Mouse (Mus musculus): ENCODE results near the gene Hspb2. TPM values are rescaled to one million over a fixed set of nuclear protein-coding genes. Genes with fewer than 3 reads are reported as not detected.
A peak's percentile ranks its signal among the peaks of the same experiment; 100 is the strongest.

Hspb2 gene
- polyA plus RNA-seq, 1 experiment = 249 TPM

DNA sequence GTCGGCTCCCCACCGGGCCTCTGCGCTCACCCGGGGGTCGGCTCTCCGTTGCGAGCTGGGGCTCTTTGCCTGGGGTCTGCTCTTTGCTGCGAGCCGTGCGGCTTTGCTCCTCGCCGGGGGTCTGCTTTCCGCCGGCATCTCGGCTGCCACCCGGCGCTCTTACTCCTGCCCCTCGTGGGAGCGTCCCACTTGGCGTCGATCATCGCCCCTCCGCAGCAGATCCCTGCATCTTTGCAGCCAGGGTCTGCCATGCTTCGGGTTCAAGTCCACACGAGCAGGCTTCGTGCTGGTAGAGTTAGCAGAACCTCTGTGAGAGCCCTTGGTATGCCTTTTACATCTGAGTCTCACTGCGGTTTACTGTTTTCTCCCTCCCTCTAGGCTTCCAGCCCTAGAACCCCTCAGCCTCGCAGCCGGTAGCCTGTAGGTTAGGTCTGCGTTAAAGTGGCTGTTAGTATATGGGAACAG, 23.5 kb upstream of the Hspb2 start:
- no peaks in the 10 kb centered on the region for H3K27me3 ChIP-seq (ENCODE audit: control insufficient read depth, insufficient read depth, insufficient read length)
- TF ChIP-seq USF1 (IDR thresholded peaks at IDR 0.05; ENCODE audit: low read depth) (no peak), CEBPB (IDR thresholded peaks at IDR 0.05; ENCODE audit: insufficient read depth, poor library complexity, severe bottlenecking) (no peak), TCF3 (IDR thresholded peaks at IDR 0.05; ENCODE audit: insufficient read length, low read depth) (no peak), POLR2A (IDR thresholded peaks at IDR 0.05; ENCODE audit: insufficient read length, low read depth) (no peak)
- peak overlapping the region; percentile 71 for H3ac ChIP-seq (ENCODE audit: control insufficient read depth, insufficient read length)
- no peaks in the 10 kb centered on the region for H3K36me3 ChIP-seq (ENCODE audit: control insufficient read depth, insufficient read depth)
- peak overlapping the region; percentile 81 for H3K4me2 ChIP-seq (ENCODE audit: low read depth)
- peak overlapping the region; percentile 39 for H3K4me3 ChIP-seq
- H3K79me2 ChIP-seq (ENCODE audit: control insufficient read depth, insufficient read depth) = peaks cover 4% of the 10 kb centered on the region

DNA sequence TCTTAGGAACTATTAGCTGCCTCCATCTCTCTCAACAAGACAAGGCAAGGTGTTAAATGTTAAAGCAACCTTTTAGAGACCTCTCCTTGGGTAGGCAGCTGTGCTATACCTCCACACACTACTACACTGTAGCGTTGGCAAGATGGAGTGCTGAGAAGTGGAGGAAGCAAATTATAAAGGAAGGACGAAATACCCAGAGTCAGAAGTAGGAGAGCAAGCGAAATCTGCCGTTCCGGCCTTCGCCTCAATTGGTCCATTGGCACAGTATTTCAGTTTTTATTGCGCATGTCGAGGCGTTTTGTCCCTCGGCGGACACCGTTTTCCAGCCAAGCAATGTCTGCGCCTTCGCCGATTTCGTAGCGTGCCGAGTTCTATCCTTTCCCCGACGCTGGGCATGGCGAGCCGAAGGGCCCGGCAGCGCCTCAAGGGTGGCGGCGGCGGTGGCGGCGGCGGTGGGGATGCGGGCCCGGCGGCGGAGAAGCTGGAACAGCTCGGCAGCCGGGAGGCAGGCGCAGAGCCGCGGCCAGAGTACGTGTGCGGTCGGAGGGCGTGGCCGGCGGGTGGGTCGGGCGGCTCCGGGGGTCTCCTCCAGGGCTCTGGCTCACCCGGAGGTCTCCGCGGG, 22.9 kb upstream of the Hspb2 start, which contains the start of the genes Alg9 and 1110032A03Rik:
Alg9 (plus strand) TSS at position 29 of the 622 bp plus-strand sequence.
1110032A03Rik (minus strand) TSS at position 530 of the 622 bp plus-strand sequence.
- Histone ChIP-seq H3K79me2 (ENCODE audit: control insufficient read depth, insufficient read depth) (peaks cover 4% of the 10 kb centered on the region), H3K27me3 (ENCODE audit: control insufficient read depth, insufficient read depth, insufficient read length) (no peaks in the 10 kb centered on the region), H3K4me3 (peak within 1 kb of the TSS; percentile 39), H3K36me3 (ENCODE audit: control insufficient read depth, insufficient read depth) (no peaks in the 10 kb centered on the region), H3ac (ENCODE audit: control insufficient read depth, insufficient read length) (peak within 1 kb of the TSS; percentile 71), H3K4me2 (ENCODE audit: low read depth) (peak within 1 kb of the TSS; percentile 97)
- TF ChIP-seq TCF12 (IDR thresholded peaks at IDR 0.05; ENCODE audit: insufficient read depth, poor library complexity, severe bottlenecking) = no peak
- peak in 1 of 3 experiments; percentile 14 for TF ChIP-seq MYOG (IDR thresholded peaks at IDR 0.05; ENCODE audit: control insufficient read depth in 1 of 3, insufficient read depth in 1 of 3, insufficient read length in 2 of 3, low read depth in 2 of 3)
- TF ChIP-seq E2F4 (IDR thresholded peaks at IDR 0.05; ENCODE audit: insufficient read depth) = no peak
- no peak for TF ChIP-seq MAX (IDR thresholded peaks at IDR 0.05; ENCODE audit: low read depth)
- peak; percentile 55 for TF ChIP-seq POLR2A (IDR thresholded peaks at IDR 0.05; ENCODE audit: insufficient read length, low read depth)
- TF ChIP-seq REST (IDR thresholded peaks at IDR 0.05; ENCODE audit: insufficient read depth, insufficient read length) = no peak

DNA sequence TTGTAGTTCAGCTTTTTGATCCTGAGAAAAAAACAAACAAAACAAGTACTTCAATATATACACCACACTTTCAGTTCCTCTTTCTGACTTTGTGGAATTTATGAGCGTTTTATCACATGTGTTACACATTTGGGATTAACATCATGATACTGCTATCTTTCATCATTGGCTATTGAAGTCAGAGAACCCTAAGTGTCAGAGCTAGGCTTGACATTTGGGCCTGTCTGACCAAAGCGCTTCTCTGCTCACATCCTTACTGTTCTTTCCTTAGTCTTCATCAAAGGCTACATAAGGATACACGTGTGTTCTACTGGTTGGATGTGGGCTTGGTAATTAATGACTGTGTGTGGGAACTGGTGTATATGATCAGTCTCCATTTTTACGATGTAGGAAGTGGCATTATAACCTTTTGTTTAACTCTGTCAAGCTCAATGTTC, 21.9 kb upstream of the Hspb2 start:
- TF ChIP-seq CEBPB (IDR thresholded peaks at IDR 0.05; ENCODE audit: insufficient read depth, poor library complexity, severe bottlenecking) (no peak), REST (IDR thresholded peaks at IDR 0.05; ENCODE audit: insufficient read depth, insufficient read length) (no peak)
- H3K4me2 ChIP-seq (ENCODE audit: low read depth) = peak overlapping the region; percentile 97
- H3K4me3 ChIP-seq = peak overlapping the region; percentile 39
- H3ac ChIP-seq (ENCODE audit: control insufficient read depth, insufficient read length) = no peak overlapping the region
- H3K27me3 ChIP-seq (ENCODE audit: control insufficient read depth, insufficient read depth, insufficient read length) = no peaks in the 10 kb centered on the region
- H3K79me2 ChIP-seq (ENCODE audit: control insufficient read depth, insufficient read depth) = peaks cover 4% of the 10 kb centered on the region
- H3K36me3 ChIP-seq (ENCODE audit: control insufficient read depth, insufficient read depth) = no peaks in the 10 kb centered on the region

DNA sequence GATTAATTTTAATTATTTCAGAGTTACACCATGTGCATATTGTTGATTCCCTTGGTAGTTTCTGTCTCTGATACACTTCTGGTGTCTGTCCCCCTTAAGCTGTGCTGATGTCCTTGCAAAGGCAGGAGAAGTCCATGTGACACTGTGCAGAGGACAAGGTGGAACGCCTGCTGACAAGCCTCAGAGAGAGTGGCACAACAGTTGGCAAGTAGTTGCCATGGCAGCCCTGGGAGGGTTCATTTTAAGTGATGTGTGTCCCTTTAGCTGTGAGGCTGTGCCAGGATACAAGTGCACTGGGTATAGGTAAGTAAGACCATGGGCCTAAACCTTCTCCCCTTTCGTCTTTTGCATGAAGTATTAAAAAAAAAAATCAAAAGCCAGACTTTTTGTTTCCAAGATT, 17.9 kb upstream of the Hspb2 start:
- no peaks in the 10 kb centered on the region for H3K27me3 ChIP-seq (ENCODE audit: control insufficient read depth, insufficient read depth, insufficient read length)
- no peak overlapping the region for H3K4me3 ChIP-seq
- TF ChIP-seq CEBPB (IDR thresholded peaks at IDR 0.05; ENCODE audit: insufficient read depth, poor library complexity, severe bottlenecking) (no peak), E2F4 (IDR thresholded peaks at IDR 0.05; ENCODE audit: insufficient read depth) (no peak), SRF (IDR thresholded peaks at IDR 0.05; ENCODE audit: control insufficient read depth, insufficient read length, low read depth) (no peak), REST (IDR thresholded peaks at IDR 0.05; ENCODE audit: insufficient read depth, insufficient read length) (no peak), POLR2A (IDR thresholded peaks at IDR 0.05; ENCODE audit: insufficient read length, low read depth) (no peak), TCF3 (IDR thresholded peaks at IDR 0.05; ENCODE audit: insufficient read length, low read depth) (no peak), USF1 (IDR thresholded peaks at IDR 0.05; ENCODE audit: low read depth) (no peak), TCF12 (IDR thresholded peaks at IDR 0.05; ENCODE audit: insufficient read depth, poor library complexity, severe bottlenecking) (no peak), POLR2AphosphoS2 (IDR thresholded peaks at IDR 0.05; ENCODE audit: insufficient read length, low read depth) (no peak), MAX (IDR thresholded peaks at IDR 0.05; ENCODE audit: low read depth) (no peak), MYOD1 (IDR thresholded peaks at IDR 0.05; ENCODE audit: control insufficient read depth in 1 of 3, insufficient read length in 2 of 3, low read depth in 2 of 3) (no peak), MYOG (IDR thresholded peaks at IDR 0.05; ENCODE audit: control insufficient read depth in 1 of 3, insufficient read depth in 1 of 3, insufficient read length in 2 of 3, low read depth in 2 of 3) (no peak)
- H3K79me2 ChIP-seq (ENCODE audit: control insufficient read depth, insufficient read depth) = peaks cover 3% of the 10 kb centered on the region
- H3ac ChIP-seq (ENCODE audit: control insufficient read depth, insufficient read length) = no peak overlapping the region
- no peaks in the 10 kb centered on the region for H3K36me3 ChIP-seq (ENCODE audit: control insufficient read depth, insufficient read depth)
- H3K4me2 ChIP-seq (ENCODE audit: low read depth) = no peak overlapping the region

DNA sequence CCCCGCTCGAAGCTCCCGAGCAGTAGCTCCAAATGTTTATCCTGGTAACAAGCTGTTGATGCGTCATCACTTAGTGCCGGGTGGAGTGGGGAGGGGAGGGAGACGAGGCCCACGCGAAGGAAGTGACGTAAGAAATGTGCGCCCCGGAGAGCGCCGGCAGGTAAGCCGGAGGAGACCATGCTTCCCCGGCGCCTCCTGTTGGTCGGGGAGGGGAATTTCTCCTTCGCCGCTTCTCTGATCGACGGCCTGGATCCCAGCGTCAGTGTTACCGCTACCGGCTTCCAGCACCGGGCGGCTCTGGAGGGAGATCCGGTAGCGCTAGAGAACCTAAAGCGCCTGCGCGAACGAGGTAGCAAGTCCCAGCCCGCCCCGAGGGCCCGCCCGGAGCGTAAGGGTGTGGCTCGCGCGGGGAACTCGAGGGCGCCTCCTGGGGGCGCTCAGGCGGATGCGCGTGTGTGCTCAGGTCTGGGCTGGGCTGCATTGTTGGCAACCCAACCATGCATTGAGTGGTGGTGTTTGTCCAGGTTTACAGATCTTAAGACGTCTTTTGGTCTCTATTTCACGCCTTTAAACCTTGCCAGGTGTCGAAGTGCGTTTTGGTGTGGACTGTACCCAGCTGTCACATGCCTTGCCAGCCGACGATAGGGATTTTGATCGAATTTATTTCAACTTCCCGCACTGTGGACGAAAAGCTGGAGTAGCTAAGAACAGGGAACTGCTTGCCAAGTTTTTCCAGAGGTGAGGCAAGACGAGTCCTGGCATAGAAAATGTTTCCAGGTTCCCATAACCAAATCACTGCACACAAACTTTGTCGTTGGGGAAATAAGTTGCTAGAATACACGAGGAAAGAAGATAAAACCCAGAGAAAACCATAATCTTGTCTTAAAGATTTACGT, 16.2 kb upstream of the Hspb2 start, which contains the start of gene Fdxacb1:
Fdxacb1 (plus strand) TSS at position 130 of the 896 bp plus-strand sequence.
- TF ChIP-seq CEBPB (IDR thresholded peaks at IDR 0.05; ENCODE audit: insufficient read depth, poor library complexity, severe bottlenecking) (no peak), MYOD1 (IDR thresholded peaks at IDR 0.05; ENCODE audit: control insufficient read depth in 1 of 3, insufficient read length in 2 of 3, low read depth in 2 of 3) (no peak), TCF12 (IDR thresholded peaks at IDR 0.05; ENCODE audit: insufficient read depth, poor library complexity, severe bottlenecking) (no peak), TCF3 (IDR thresholded peaks at IDR 0.05; ENCODE audit: insufficient read length, low read depth) (no peak), POLR2AphosphoS2 (IDR thresholded peaks at IDR 0.05; ENCODE audit: insufficient read length, low read depth) (peak; percentile 34), REST (IDR thresholded peaks at IDR 0.05; ENCODE audit: insufficient read depth, insufficient read length) (no peak), POLR2A (IDR thresholded peaks at IDR 0.05; ENCODE audit: insufficient read length, low read depth) (peak; percentile 57), MAX (IDR thresholded peaks at IDR 0.05; ENCODE audit: low read depth) (no peak), MYOG (IDR thresholded peaks at IDR 0.05; ENCODE audit: control insufficient read depth in 1 of 3, insufficient read depth in 1 of 3, insufficient read length in 2 of 3, low read depth in 2 of 3) (no peak)
- Histone ChIP-seq H3K4me2 (ENCODE audit: low read depth) (peak within 1 kb of the TSS; percentile 97), H3K36me3 (ENCODE audit: control insufficient read depth, insufficient read depth) (no peaks in the 10 kb centered on the region), H3ac (ENCODE audit: control insufficient read depth, insufficient read length) (peak within 1 kb of the TSS; percentile 56), H3K27me3 (ENCODE audit: control insufficient read depth, insufficient read depth, insufficient read length) (no peaks in the 10 kb centered on the region), H3K79me2 (ENCODE audit: control insufficient read depth, insufficient read depth) (no peaks in the 10 kb centered on the region), H3K4me3 (peak within 1 kb of the TSS; percentile 49)
